Mouse (Mus musculus) neural tube, embryonic 13.5 days (tissue): ENCODE results near the gene Pam. TPM values are rescaled to one million over a fixed set of nuclear protein-coding genes. Genes with fewer than 3 reads are reported as not detected.
"Not testable (repeated sequence)": the region's sequence is repeated elsewhere in the genome, so short reads cannot be mapped to it uniquely, and the experiment has no call there.

Experiments
- ATAC-seq: fragments of 200-750 bp; cut with Nextera tagmentation; 2 replicates; pipeline ENCODE4 v1.8.0; 2017; ENCODE audit warnings: low read depth, mild to moderate bottlenecking, moderate TSS enrichment, moderate library complexity
- H3K27ac ChIP-seq: fragments of 300-500 bp; sonication (generic); replicated peaks from 2 replicates; pipeline ENCODE4 v1.5.1; 2015; ENCODE audit warnings: moderate library complexity, mild to moderate bottlenecking, inconsistent platforms
- H3K27me3 ChIP-seq: fragments of 300-500 bp; sonication (generic); 2 replicates; pipeline ENCODE4 v1.6.1; 2015; ENCODE audit warnings: mild to moderate bottlenecking, inconsistent platforms
- H3K36me3 ChIP-seq: fragments of 300-500 bp; sonication (generic); 2 replicates; pipeline ENCODE4 v1.6.1; 2015; ENCODE audit warnings: mild to moderate bottlenecking, inconsistent platforms
- H3K4me1 ChIP-seq: fragments of 300-500 bp; sonication (generic); replicated peaks from 2 replicates; pipeline ENCODE4 v1.6.1; 2015; ENCODE audit warnings: inconsistent platforms
- H3K4me2 ChIP-seq: fragments of 300-500 bp; sonication (generic); 2 replicates; pipeline ENCODE4 v1.6.1; 2015; ENCODE audit warnings: inconsistent platforms, mild to moderate bottlenecking, moderate library complexity
- H3K4me3 ChIP-seq: fragments of 300-500 bp; sonication (generic); 2 replicates; pipeline ENCODE4 v1.5.1; 2015; ENCODE audit warnings: mild to moderate bottlenecking, inconsistent platforms
- H3K9ac ChIP-seq: fragments of 300-500 bp; sonication (generic); 2 replicates; pipeline ENCODE4 v1.6.1; 2015; ENCODE audit warnings: moderate library complexity, mild to moderate bottlenecking, inconsistent platforms
- H3K9me3 ChIP-seq: fragments of 300-500 bp; sonication (generic); 2 replicates; pipeline ENCODE4 v1.6.1; 2016; ENCODE audit warnings: inconsistent platforms
- WGBS: fragments of 180-500 bp; shearing (Covaris S2); methylation state at CpG from one replicate; pipeline ENCODE4 v1.1.7; 2015; 5-methylcytosine and 5-hydroxymethylcytosine counted together
- polyA plus RNA-seq: library from polyadenylated mRNA; unstranded; fragments of >200 nt; fragmentation: Nextera tagmentation; extraction: Ambion mirVana; gene quantifications from 2 replicates; pipeline ENCODE4 v1.2.1, GENCODE M21; 2015

The Pam gene
- polyA plus RNA-seq, 1 experiment from 2014 or later, result 36.9 TPM

GRCm38 (mm10) chr1:97768089-97768488 lies 327.4 kb downstream of the Pam start:
- ATAC-seq, result no peak
- Histone ChIP-seq H3K4me2 (peak overlapping the region; percentile 70), H3K27me3 (no peaks in the 10 kb centered on the region), H3K4me1 (peaks cover 43% of the 10 kb centered on the region), H3K4me3 (peak overlapping the region; percentile 93), H3K36me3 (no peaks in the 10 kb centered on the region), H3K9ac (peak overlapping the region; percentile 13; the same call in 1 of the 2 replicates), H3K27ac (no peak overlapping the region), H3K9me3 (no peaks in the 10 kb centered on the region)
- WGBS, result 90% methylated on average over 2 of the region's 2 CpGs

DNA sequence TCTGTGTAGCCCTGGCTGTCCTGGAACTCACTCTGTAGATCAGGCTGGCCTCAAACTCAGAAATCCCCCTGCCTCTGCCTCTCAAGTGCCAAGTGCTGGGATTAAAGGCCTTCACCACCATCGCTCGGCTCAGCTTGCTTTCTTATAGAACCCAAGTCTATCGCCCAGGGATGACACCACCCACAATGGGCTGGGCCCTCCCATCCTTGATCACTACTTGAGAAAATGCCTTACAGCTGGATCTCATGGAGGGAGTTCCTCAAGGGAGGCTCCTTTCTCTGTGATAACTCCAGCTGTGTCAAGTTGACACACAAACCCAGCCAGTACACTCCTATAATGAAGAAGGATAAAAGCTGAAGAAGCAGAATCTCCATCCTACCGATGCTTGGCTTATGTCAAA lies 329.7 kb downstream of the Pam start:
- not testable (repeated sequence) for H3K9me3 ChIP-seq, H3K4me2 ChIP-seq, H3K36me3 ChIP-seq, H3K9ac ChIP-seq, H3K4me3 ChIP-seq, H3K27me3 ChIP-seq, H3K27ac ChIP-seq, ATAC-seq
- peaks cover 39% of the 10 kb centered on the region for H3K4me1 ChIP-seq
- WGBS, result 90% methylated on average over 4 of the region's 4 CpGs

DNA sequence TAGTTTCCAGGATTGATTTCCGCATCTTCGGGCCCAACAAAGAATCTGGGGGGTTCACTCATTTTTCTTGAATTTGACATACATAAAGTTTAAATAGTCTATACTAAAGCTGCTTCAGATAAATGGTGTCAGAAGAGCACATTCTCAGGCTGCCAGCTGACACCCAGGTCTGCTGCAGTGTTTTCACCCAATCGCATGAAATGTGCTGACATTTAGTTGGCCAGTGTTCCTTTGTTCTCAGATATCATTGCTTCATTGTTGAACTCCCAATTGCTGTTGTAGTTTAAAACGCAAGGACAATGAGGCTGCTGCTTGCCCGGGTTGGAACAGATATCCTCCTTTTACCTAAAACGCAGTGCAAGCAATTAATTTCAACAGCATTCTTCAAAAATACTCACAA lies 334.0 kb downstream of the Pam start:
- Histone ChIP-seq H3K9ac (no peak overlapping the region), H3K36me3 (peaks cover 7% of the 10 kb centered on the region), H3K4me3 (no peak overlapping the region), H3K27me3 (no peaks in the 10 kb centered on the region), H3K9me3 (no peaks in the 10 kb centered on the region), H3K27ac (no peak overlapping the region), H3K4me2 (no peak overlapping the region), H3K4me1 (peaks cover 15% of the 10 kb centered on the region; the same call in 1 of the 2 replicates)
- no peak for ATAC-seq
- WGBS, result 68% methylated on average over 6 of the region's 6 CpGs

DNA sequence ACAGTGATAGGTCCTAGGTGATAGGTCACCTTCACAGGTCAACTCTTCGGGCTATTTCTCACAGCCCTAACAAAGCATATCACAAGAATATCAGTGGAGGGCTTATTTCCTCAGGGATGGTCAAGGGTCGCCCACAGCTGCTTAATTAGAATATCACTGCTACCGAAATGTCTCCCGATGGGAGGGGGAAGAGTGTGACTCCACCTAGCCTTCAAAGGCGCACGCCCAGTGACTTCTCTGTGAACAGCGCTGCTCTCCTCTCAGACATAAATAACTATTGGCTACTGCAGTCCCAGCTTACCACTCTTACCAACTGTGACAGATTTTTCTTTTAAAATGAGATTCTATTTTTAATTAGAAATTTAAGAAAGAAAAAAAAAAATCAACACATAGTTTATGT lies 334.8 kb downstream of the Pam start:
- no peak overlapping the region for H3K4me2 ChIP-seq
- no peak overlapping the region for H3K4me3 ChIP-seq
- H3K9me3 ChIP-seq, result no peaks in the 10 kb centered on the region
- no peak for ATAC-seq
- no peaks in the 10 kb centered on the region for H3K27me3 ChIP-seq
- H3K36me3 ChIP-seq, result peaks cover 10% of the 10 kb centered on the region
- H3K9ac ChIP-seq, result no peak overlapping the region
- WGBS, result 87% methylated on average over 7 of the region's 7 CpGs
- peaks cover 9% of the 10 kb centered on the region; the same call in 1 of the 2 replicates for H3K4me1 ChIP-seq
- no peak overlapping the region for H3K27ac ChIP-seq

- Histone ChIP-seq H3K9me3 (no peaks in the 10 kb centered on the region), H3K4me3 (no peak overlapping the region), H3K4me2 (no peak overlapping the region), H3K9ac (no peak overlapping the region), H3K4me1 (peaks cover 2% of the 10 kb centered on the region; the same call in 1 of the 2 replicates), H3K27me3 (no peaks in the 10 kb centered on the region), H3K27ac (no peak overlapping the region), H3K36me3 (peaks cover 18% of the 10 kb centered on the region)
- no peak for ATAC-seq
Measured at GRCm38 (mm10) chr1:97759841-97760240, 335.6 kb downstream of the Pam start.

- 69% methylated on average over 4 of the region's 4 CpGs for WGBS
- ATAC-seq, result no peak
- Histone ChIP-seq H3K36me3 (peaks cover 47% of the 10 kb centered on the region), H3K27me3 (no peaks in the 10 kb centered on the region), H3K4me1 (no peaks in the 10 kb centered on the region), H3K4me2 (no peak overlapping the region), H3K9ac (no peak overlapping the region), H3K4me3 (no peak overlapping the region), H3K9me3 (no peaks in the 10 kb centered on the region), H3K27ac (no peak overlapping the region)
Measured at GRCm38 (mm10) chr1:97754392-97754791, 341.1 kb downstream of the Pam start.

GRCm38 (mm10) chr1:97753216-97753615 lies 342.2 kb downstream of the Pam start:
- H3K4me2 ChIP-seq, result no peak overlapping the region
- ATAC-seq, result no peak
- no peak overlapping the region for H3K4me3 ChIP-seq

GRCm38 (mm10) chr1:97748163-97748562 lies 347.3 kb downstream of the Pam start:
- H3K27ac ChIP-seq, result no peak overlapping the region

More at GRCm38 (mm10) chr1:97753216-97753615, 342.2 kb downstream of the Pam start:
- Histone ChIP-seq H3K9me3 (no peaks in the 10 kb centered on the region), H3K27me3 (no peaks in the 10 kb centered on the region), H3K4me1 (no peaks in the 10 kb centered on the region), H3K27ac (no peak overlapping the region), H3K36me3 (peaks cover 53% of the 10 kb centered on the region), H3K9ac (no peak overlapping the region)

DNA sequence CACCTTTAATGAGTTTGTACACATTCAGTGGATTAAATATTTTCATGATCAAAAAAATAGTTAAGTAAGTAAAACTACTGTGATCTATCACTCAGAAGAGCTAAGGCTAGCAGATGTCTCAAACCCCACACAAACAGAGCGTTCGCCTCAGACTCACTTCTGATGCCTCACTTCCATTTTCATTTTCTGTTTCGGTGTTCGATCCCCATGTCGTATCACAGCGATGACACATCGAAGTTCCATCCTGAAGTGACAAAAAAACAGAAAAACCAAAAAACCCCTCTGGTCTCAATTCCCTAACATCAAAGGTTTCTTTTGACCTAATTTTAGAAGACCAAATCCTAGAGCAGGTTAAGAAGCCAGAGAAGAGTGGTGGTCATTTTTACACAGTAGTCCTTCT lies 349.2 kb downstream of the Pam start:
- Histone ChIP-seq H3K9ac (no peak overlapping the region), H3K9me3 (no peaks in the 10 kb centered on the region), H3K4me2 (no peak overlapping the region), H3K36me3 (peaks cover 61% of the 10 kb centered on the region), H3K27me3 (no peaks in the 10 kb centered on the region), H3K4me3 (no peak overlapping the region), H3K27ac (no peak overlapping the region), H3K4me1 (no peaks in the 10 kb centered on the region)
- ATAC-seq, result no peak
- WGBS, result 98% methylated on average over 7 of the region's 7 CpGs

More at GRCm38 (mm10) chr1:97748163-97748562, 347.3 kb downstream of the Pam start:
- no peak overlapping the region for H3K4me3 ChIP-seq
- H3K4me2 ChIP-seq, result no peak overlapping the region
- no peaks in the 10 kb centered on the region for H3K4me1 ChIP-seq
- ATAC-seq, result no peak
- no peak overlapping the region for H3K9ac ChIP-seq
- 96% methylated on average over 3 of the region's 3 CpGs for WGBS
- no peaks in the 10 kb centered on the region for H3K27me3 ChIP-seq
- no peaks in the 10 kb centered on the region for H3K9me3 ChIP-seq
- H3K36me3 ChIP-seq, result peaks cover 63% of the 10 kb centered on the region

GRCm38 (mm10) chr1:97745712-97746111 lies 349.7 kb downstream of the Pam start:
- Histone ChIP-seq H3K4me3 (no peak overlapping the region), H3K4me2 (no peak overlapping the region), H3K27me3 (no peaks in the 10 kb centered on the region), H3K9me3 (no peaks in the 10 kb centered on the region), H3K4me1 (no peaks in the 10 kb centered on the region), H3K36me3 (peaks cover 62% of the 10 kb centered on the region), H3K9ac (no peak overlapping the region), H3K27ac (no peak overlapping the region)
- no peak for ATAC-seq
- 94% methylated on average over 4 of the region's 4 CpGs for WGBS
